Mouse (Mus musculus) Patski (cell line): ENCODE data around the gene Hhat. TPM values are rescaled to one million over a fixed set of nuclear protein-coding genes. Genes with fewer than 3 reads are reported as not detected.

ENCODE experiments used
- ATAC-seq: fragments of 100-300 bp; one replicate; pipeline ENCODE4 v1.8.0; 2021
- CTCF ChIA-PET: fragments of 350-600 bp; sonication (Branson Sonifier 250); formaldehyde crosslinking; loops from one replicate; lab custom pipeline; 2022; ENCODE audit warnings: inconsistent platforms; lab: Charles Lee
- POLR2A ChIA-PET: fragments of 350-600 bp; sonication (Branson Sonifier 250); formaldehyde crosslinking; loops from one replicate; lab custom pipeline; 2022; ENCODE audit warnings: antibody characterized with exemption, inconsistent platforms; lab: Charles Lee
- DNase-seq: peaks from one replicate; pipeline ENCODE4 v3.0.0-alpha.2; 2011; ENCODE audit warnings: low read depth, low spot score
- H3K27me3 ChIP-seq: fragments of 371-371 bp; one replicate; pipeline ENCODE4 v1.5.1; 2021
- CTCF ChIP-seq: fragments of 100-300 bp; IDR thresholded peaks from one replicate; pipeline ENCODE4 v1.5.1; 2021
- in situ Hi-C: fragments of 300-500 bp; cut with MboI; formaldehyde crosslinking; loops from 3 replicates; pipeline ENCODE4 v1.11.1; 2018; ENCODE audit warnings: low pct_unique_long_range_greater_than_20kb, mixed read lengths
- polyA plus RNA-seq: library from polyadenylated mRNA; unstranded; gene quantifications from one replicate; pipeline ENCODE4 v1.2.3, GENCODE M21; 2021

The Hhat gene
- polyA plus RNA-seq, 1 experiment from 2014 or later, result 5.2 TPM

DNA sequence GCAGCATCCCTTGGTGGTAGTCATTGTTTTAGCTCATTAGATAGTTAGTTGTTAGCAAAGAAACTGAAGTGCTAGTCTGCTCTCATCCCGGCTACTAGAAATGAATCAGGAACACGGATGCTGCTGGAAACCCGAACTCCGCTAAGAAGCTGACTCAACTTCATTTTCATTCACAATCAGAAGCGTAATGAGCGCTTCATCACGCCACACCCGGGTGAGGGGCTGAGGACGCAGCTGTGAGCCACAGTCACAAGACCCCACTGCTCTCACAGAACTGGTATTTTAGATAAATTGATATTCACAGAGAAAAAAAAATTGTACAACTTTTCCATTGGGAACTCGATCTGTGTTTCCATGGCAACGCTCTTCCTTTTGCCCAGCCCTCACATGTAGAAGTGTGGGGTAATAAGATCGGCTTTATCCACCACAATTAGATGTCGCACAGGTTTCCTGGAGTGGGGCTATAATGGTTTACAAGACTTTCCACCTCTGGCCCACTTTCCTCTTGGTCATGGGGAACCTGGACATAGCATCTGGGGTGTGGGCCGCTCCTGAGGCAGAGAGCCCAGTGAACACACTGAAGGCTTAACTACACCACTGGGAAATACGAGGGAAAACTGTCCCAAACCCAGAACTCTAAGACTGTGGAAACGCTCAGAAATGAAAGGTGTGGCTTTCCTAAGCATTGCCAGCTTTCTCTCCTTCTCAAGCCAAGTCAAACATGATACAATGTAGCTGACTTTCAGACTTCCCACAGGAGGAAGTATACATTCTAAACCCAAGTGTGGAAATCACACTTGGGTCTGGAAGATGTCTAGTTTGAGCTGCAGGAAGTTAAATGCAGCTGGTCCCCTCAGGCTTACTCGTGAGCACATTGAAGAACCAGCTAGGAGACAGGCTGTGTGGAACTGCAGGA is 14.3 kb upstream of the Hhat start:
- in situ Hi-C loops, result loop anchor here (25.0 kb wide), 1 partner anchor 327 kb away; no protein-coding TSS in a partner anchor
- POLR2A ChIA-PET, result interaction anchor here (0.7 to 1.4 kb wide), 2 partner anchors 21 to 127 kb away, joined by 3 read pairs; no protein-coding TSS in a partner anchor
- CTCF ChIA-PET, result interaction anchor here (1.0 to 2.1 kb wide), 18 partner anchors 11 to 650 kb away, joined by 3 to 16 read pairs (median 5); partner anchors contain the start of genes Hhat and Sertad4
- DNase-seq (no peak), ATAC-seq (no peak)
- TF ChIP-seq CTCF, result no peak
- no peaks in the 10 kb centered on the region for H3K27me3 ChIP-seq

GRCm38 (mm10) chr1:192784374-192784773 is 13.4 kb upstream of the Hhat start:
- no peaks in the 10 kb centered on the region for H3K27me3 ChIP-seq
- in situ Hi-C loops, result loop anchor here (5.0 to 25.0 kb wide), 3 partner anchors 57 to 328 kb away; no protein-coding TSS in a partner anchor
- ChIA-PET CTCF (interaction anchor here (0.5 to 2.1 kb wide), 28 partner anchors 12 to 736 kb away, joined by 3 to 16 read pairs (median 4); partner anchors contain the start of genes Hhat and Sertad4), POLR2A (interaction anchor here (0.6 to 1.4 kb wide), 3 partner anchors 20 to 73 kb away, joined by 3 read pairs; no protein-coding TSS in a partner anchor)
- TF ChIP-seq CTCF, result peak; percentile 82
- ATAC-seq (peak; percentile 38), DNase-seq (no peak)

- ATAC-seq (peak; percentile 70), DNase-seq (peak; percentile 62)
- ChIA-PET CTCF (interaction anchor here (1.6 kb wide), 1 partner anchor 55 kb away, joined by 6 read pairs; no protein-coding TSS in a partner anchor), POLR2A (no interaction called here)
- in situ Hi-C loops, result loop anchor here (5.0 to 25.0 kb wide), 3 partner anchors 54 to 331 kb away; no protein-coding TSS in a partner anchor
- no peaks in the 10 kb centered on the region for H3K27me3 ChIP-seq
- no peak for TF ChIP-seq CTCF
Measured at GRCm38 (mm10) chr1:192781256-192781655, 10.2 kb upstream of the Hhat start.

GRCm38 (mm10) chr1:192778869-192779514 is 8.0 kb upstream of the Hhat start:
- DNase-seq (no peak), ATAC-seq (peak; percentile 73)
- no peak for TF ChIP-seq CTCF
- ChIA-PET POLR2A (interaction anchor here (0.7 to 1.9 kb wide), 3 partner anchors 9 to 351 kb away, joined by 3 to 5 read pairs (median 3); partner anchors contain the start of gene Diexf), CTCF (interaction anchor here (0.9 to 1.4 kb wide), 6 partner anchors 10 to 134 kb away, joined by 3 to 5 read pairs (median 4); no protein-coding TSS in a partner anchor)
- H3K27me3 ChIP-seq, result no peaks in the 10 kb centered on the region
- in situ Hi-C loops, result loop anchor here (25.0 kb wide), 1 partner anchor 333 kb away; no protein-coding TSS in a partner anchor

- POLR2A ChIA-PET, result interaction anchor here (1.9 kb wide), 1 partner anchor 8 kb away, joined by 5 read pairs; no protein-coding TSS in a partner anchor
- in situ Hi-C loops, result loop anchor here (25.0 kb wide), 1 partner anchor 334 kb away; no protein-coding TSS in a partner anchor
Measured at GRCm38 (mm10) chr1:192778206-192778605, 7.2 kb upstream of the Hhat start.

DNA sequence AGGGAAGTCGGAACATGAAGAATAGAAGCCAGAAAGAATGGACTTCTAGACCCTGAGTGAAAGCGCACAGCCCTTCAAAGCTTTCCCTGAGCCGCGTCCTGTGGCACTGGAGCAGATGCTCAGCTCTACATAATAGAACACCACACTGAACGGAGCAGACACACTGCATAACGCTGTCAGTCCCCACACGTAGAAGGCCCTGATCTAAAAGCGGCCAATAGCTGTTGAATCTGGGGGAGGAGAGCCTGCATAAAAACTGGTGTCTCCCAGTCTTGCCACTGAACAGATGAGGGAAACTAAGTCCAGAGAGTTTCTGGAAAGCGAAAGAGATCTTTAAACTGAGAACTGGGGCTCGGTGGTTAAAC is 911 bp downstream of the Hhat start:
- no peak for ATAC-seq
- no peak for TF ChIP-seq CTCF
- CTCF ChIA-PET, result interaction anchor here (1.7 kb wide), 1 partner anchor 15 kb away, joined by 3 read pairs; no protein-coding TSS in a partner anchor

More at GRCm38 (mm10) chr1:192778206-192778605, 7.2 kb upstream of the Hhat start:
- ATAC-seq, result no peak
- TF ChIP-seq CTCF, result no peak
- H3K27me3 ChIP-seq, result no peaks in the 10 kb centered on the region
- no peak for DNase-seq
- CTCF ChIA-PET, result interaction anchor here (0.9 to 1.4 kb wide), 3 partner anchors 10 to 48 kb away, joined by 3 to 4 read pairs (median 3); no protein-coding TSS in a partner anchor

DNA sequence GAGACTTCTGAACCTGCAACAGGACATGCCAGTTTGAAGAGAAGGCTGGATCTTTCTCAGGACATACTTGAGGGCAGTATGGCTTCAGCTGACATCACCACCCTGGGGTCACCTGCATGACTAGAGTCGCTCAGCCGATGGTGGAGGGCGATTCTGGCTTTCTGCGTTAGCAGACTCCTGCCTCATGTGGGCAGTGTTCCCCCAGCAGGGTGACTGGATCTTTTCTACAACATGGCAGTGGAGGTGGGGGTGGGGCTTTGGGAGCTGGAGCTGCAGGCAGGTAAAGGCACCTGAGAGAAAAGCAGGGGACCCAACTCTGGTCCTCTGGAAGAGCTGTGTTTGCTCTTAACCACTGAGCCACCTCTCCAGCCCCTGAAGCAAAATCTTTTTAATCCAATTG is 5.5 kb downstream of the Hhat start:
- CTCF ChIA-PET, result no interaction called here
- no peak for TF ChIP-seq CTCF
- POLR2A ChIA-PET, result no interaction called here
- ATAC-seq (no peak), DNase-seq (no peak)
- no peaks in the 10 kb centered on the region for H3K27me3 ChIP-seq
- in situ Hi-C loops, result no loop called here

More for the DNA sequence above, 911 bp downstream of the Hhat start:
- no peaks in the 10 kb centered on the region for H3K27me3 ChIP-seq
- no peak for DNase-seq
- POLR2A ChIA-PET, result interaction anchor here (1.0 to 1.2 kb wide), 2 partner anchors 9 to 14 kb away, joined by 3 to 5 read pairs; no protein-coding TSS in a partner anchor
- in situ Hi-C loops, result no loop called here

DNA sequence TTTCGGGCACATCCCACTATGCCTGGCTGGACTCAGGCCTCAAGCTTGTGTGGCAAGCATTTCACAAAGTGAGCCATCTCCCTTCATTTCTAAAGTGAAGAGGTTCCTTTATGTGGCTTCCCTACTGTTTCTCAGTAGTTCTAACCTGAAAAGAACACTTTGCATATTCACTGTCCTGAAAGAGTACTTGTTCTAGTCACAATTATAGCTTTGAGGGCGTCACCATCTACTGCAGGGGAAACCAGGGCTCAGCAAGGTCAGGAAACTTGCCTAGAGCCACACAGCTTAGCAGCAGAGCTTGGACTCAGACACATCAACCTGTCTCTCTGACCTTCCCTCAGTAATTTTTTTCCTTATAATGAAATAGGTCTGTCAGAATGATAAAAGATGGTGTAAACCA is 6.5 kb downstream of the Hhat start:
- no peak for TF ChIP-seq CTCF
- in situ Hi-C loops, result no loop called here
- POLR2A ChIA-PET, result interaction anchor here (0.6 to 1.0 kb wide), 2 partner anchors 20 to 342 kb away, joined by 3 read pairs; no protein-coding TSS in a partner anchor
- no peak for ATAC-seq
- CTCF ChIA-PET, result interaction anchor here (1.3 kb wide), 1 partner anchor 20 kb away, joined by 3 read pairs; no protein-coding TSS in a partner anchor
- H3K27me3 ChIP-seq, result no peaks in the 10 kb centered on the region
- DNase-seq, result no peak
